Mouse (Mus musculus): ENCODE results near the gene Mast4. TPM values are rescaled to one million over a fixed set of nuclear protein-coding genes. Genes with fewer than 3 reads are reported as not detected.

The Mast4 gene
- polyA plus RNA-seq, 1 experiment: 0.04 TPM

DNA sequence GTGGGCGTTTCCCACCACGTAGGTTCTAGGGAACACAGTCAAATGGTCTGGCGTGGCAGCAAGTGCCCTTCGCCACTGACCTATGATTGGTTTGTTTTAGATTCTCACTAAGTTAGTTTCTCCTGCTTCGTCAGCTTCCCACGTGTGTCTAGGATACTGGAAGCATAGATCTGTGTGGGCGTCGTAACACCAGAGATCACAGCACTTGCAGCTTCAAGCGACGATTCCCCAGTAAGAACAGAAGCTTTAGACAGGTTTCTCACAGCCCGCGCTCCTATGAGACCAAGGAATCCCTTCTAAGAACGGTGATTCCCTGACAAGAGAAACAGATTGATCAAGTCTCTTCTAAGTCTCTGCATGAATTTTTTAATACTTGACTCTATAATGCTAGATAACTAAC, 39.9 kb downstream of the Mast4 start:
- H3K27me3 ChIP-seq (ENCODE audit: control insufficient read depth): no peaks in the 10 kb centered on the region
- TF ChIP-seq TAL1 (IDR thresholded peaks at IDR 0.05; ENCODE audit: low read length) (no peak), GATA1 (IDR thresholded peaks at IDR 0.05; ENCODE audit: low read length) (no peak)
- peaks cover 5% of the 10 kb centered on the region; the same call in 1 of the 2 replicates for H3K9me3 ChIP-seq (ENCODE audit: control insufficient read depth, low read length)
- no peaks in the 10 kb centered on the region for H3K4me1 ChIP-seq (ENCODE audit: control insufficient read depth)
- no peak overlapping the region for H3K4me3 ChIP-seq (replicated peaks)
- H3K36me3 ChIP-seq (ENCODE audit: control insufficient read depth): no peaks in the 10 kb centered on the region

DNA sequence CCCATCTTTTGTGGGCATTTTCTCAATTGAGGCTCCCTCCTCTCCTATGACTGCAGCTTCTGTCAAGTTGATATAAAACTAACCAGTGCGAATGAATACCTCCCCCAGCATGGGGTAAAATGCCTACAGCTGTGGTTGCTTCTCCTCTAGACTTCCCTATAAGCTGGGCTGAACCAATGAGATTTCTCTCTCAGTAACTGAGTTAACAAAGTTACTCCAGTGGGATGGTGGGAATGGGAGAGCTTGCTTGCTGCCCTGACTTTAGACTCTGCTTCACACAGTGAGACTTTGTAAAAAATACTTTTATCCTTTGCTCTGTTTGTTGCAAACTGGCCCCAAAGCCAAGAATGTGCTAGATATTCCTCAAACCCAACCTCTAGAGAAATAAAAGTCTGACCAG, 41.2 kb downstream of the Mast4 start:
- no peaks in the 10 kb centered on the region for H3K4me1 ChIP-seq (ENCODE audit: control insufficient read depth)
- H3K27me3 ChIP-seq (ENCODE audit: control insufficient read depth): no peaks in the 10 kb centered on the region
- H3K36me3 ChIP-seq (ENCODE audit: control insufficient read depth): no peaks in the 10 kb centered on the region
- no peak overlapping the region for H3K4me3 ChIP-seq (replicated peaks)
- TF ChIP-seq GATA1 (IDR thresholded peaks at IDR 0.05; ENCODE audit: low read length) (no peak), TAL1 (IDR thresholded peaks at IDR 0.05; ENCODE audit: low read length) (no peak)
- H3K9me3 ChIP-seq (ENCODE audit: control insufficient read depth, low read length): peaks cover 5% of the 10 kb centered on the region; the same call in 1 of the 2 replicates

DNA sequence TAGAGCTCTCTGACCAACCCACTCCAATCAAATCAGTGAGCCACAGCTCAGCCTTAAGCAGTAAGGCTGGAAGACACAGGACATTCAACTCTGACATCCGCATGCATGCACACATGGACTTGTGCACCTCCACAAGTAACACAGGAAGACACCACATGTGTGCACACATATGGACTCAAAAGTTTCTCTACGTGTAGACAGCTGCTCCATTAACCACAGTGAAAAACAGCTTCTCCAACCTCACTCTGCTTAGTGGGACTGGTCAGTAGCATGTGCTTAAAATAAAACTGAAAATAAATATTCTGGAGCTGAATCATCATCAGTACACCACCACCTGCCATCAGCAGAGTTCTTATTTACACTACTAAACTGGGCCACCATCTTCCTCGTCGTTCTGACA, 43.2 kb downstream of the Mast4 start:
- Histone ChIP-seq H3K4me1 (ENCODE audit: control insufficient read depth) (no peaks in the 10 kb centered on the region), H3K4me3 (replicated peaks) (no peak overlapping the region), H3K36me3 (ENCODE audit: control insufficient read depth) (no peaks in the 10 kb centered on the region), H3K27me3 (ENCODE audit: control insufficient read depth) (no peaks in the 10 kb centered on the region), H3K9me3 (ENCODE audit: control insufficient read depth, low read length) (peaks cover 5% of the 10 kb centered on the region; the same call in 1 of the 2 replicates)
- no peak for TF ChIP-seq TAL1 (IDR thresholded peaks at IDR 0.05; ENCODE audit: low read length)
- TF ChIP-seq GATA1 (IDR thresholded peaks at IDR 0.05; ENCODE audit: low read length): no peak

GRCm38 (mm10) chr13:103285821-103286220, 48.5 kb downstream of the Mast4 start:
- Histone ChIP-seq H3K27me3 (ENCODE audit: control insufficient read depth) (no peaks in the 10 kb centered on the region), H3K9me3 (ENCODE audit: control insufficient read depth, low read length) (peaks cover 2% of the 10 kb centered on the region), H3K36me3 (ENCODE audit: control insufficient read depth) (no peaks in the 10 kb centered on the region), H3K4me3 (replicated peaks) (no peak overlapping the region), H3K4me1 (ENCODE audit: control insufficient read depth) (no peaks in the 10 kb centered on the region)
- TF ChIP-seq TAL1 (IDR thresholded peaks at IDR 0.05; ENCODE audit: low read length) (no peak), GATA1 (IDR thresholded peaks at IDR 0.05; ENCODE audit: low read length) (no peak)

- TF ChIP-seq TAL1 (IDR thresholded peaks at IDR 0.05; ENCODE audit: low read length) (no peak), GATA1 (IDR thresholded peaks at IDR 0.05; ENCODE audit: low read length) (no peak)
- Histone ChIP-seq H3K4me3 (replicated peaks) (no peak overlapping the region), H3K36me3 (ENCODE audit: control insufficient read depth) (no peaks in the 10 kb centered on the region)
Observed at GRCm38 (mm10) chr13:103285036-103285435, 49.3 kb downstream of the Mast4 start.

DNA sequence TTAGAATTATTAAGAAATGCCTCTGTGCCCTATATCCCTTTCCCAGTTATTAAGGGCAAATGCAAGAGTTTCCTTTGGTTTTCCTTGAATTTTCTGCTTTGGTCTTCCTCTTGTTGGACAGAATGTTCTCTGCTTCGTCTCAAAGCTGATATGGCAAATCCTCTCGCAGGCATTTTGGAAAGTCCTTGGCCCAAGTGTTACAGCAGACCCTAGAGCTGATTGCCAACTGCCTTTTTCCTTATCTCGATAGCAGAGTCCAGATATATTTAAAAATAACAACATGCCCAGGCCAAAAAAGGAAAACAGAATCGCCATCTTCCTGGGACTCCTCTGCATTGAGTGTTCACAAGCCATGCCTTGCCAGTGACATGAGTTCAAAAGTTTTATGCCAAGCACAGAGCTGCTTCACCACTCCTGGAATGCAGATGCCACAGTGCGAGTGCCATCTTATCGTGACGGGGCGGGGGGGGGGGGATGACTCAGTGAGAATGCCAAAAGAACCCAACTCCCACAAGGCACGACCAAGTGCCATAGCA, 63.4 kb downstream of the Mast4 start:
- Histone ChIP-seq H3K9me3 (ENCODE audit: control insufficient read depth, low read length) (no peaks in the 10 kb centered on the region; the same call in 1 of the 2 replicates), H3K36me3 (ENCODE audit: control insufficient read depth) (no peaks in the 10 kb centered on the region), H3K27me3 (ENCODE audit: control insufficient read depth) (no peaks in the 10 kb centered on the region), H3K4me3 (replicated peaks) (no peak overlapping the region), H3K4me1 (ENCODE audit: control insufficient read depth) (no peaks in the 10 kb centered on the region)
- TF ChIP-seq TAL1 (IDR thresholded peaks at IDR 0.05; ENCODE audit: low read length) (no peak), GATA1 (IDR thresholded peaks at IDR 0.05; ENCODE audit: low read length) (no peak)

More at GRCm38 (mm10) chr13:103285036-103285435, 49.3 kb downstream of the Mast4 start:
- peaks cover 2% of the 10 kb centered on the region for H3K9me3 ChIP-seq (ENCODE audit: control insufficient read depth, low read length)
- no peaks in the 10 kb centered on the region for H3K4me1 ChIP-seq (ENCODE audit: control insufficient read depth)
- H3K27me3 ChIP-seq (ENCODE audit: control insufficient read depth): no peaks in the 10 kb centered on the region

DNA sequence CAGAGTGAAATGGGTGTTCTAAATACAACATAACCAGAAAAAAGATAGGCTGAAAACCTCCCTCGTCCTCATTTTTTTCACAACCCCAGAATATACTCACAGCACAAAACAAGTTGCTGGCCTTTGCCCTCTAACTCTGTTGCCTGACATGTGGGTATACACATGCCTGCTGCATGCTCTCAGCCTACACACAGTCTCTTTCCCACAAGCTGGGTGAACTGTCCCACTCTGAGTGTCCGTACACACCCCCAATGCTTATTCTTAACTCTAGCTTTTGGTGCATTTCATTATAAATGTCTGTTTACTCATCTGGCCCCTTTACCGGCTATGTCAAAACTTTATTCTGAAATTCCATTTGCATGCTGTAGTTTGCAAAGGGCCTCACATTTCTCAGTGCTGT, 71.6 kb downstream of the Mast4 start:
- Histone ChIP-seq H3K4me1 (ENCODE audit: control insufficient read depth) (no peaks in the 10 kb centered on the region), H3K27me3 (ENCODE audit: control insufficient read depth) (no peaks in the 10 kb centered on the region)

DNA sequence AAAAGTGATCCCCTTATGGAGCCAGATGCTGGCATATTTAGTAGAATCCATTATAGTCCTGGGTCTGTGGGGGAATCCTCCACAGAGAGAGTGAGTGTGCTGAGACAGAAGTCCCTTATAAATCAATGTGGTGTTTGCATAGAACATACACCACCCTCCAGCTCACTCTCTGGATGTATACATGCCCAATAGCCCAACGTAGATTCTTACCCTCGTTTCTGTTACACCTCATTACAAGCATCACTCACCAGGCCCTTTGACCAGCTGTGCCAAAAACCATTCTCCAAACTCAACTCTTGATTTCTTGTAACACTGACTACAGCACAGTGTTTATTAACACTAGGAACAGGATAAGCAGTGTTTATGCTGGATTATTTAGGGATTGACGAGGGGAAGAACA, 72.2 kb downstream of the Mast4 start:
- Histone ChIP-seq H3K4me3 (replicated peaks) (no peak overlapping the region), H3K9me3 (ENCODE audit: control insufficient read depth, low read length) (no peaks in the 10 kb centered on the region), H3K36me3 (ENCODE audit: control insufficient read depth) (no peaks in the 10 kb centered on the region), H3K27me3 (ENCODE audit: control insufficient read depth) (no peaks in the 10 kb centered on the region), H3K4me1 (ENCODE audit: control insufficient read depth) (no peaks in the 10 kb centered on the region)
- TF ChIP-seq TAL1 (IDR thresholded peaks at IDR 0.05; ENCODE audit: low read length) (no peak), GATA1 (IDR thresholded peaks at IDR 0.05; ENCODE audit: low read length) (no peak)

More for the DNA sequence above, 71.6 kb downstream of the Mast4 start:
- no peak overlapping the region for H3K4me3 ChIP-seq (replicated peaks)
- TF ChIP-seq TAL1 (IDR thresholded peaks at IDR 0.05; ENCODE audit: low read length) (no peak), GATA1 (IDR thresholded peaks at IDR 0.05; ENCODE audit: low read length) (no peak)
- H3K9me3 ChIP-seq (ENCODE audit: control insufficient read depth, low read length): no peaks in the 10 kb centered on the region
- no peaks in the 10 kb centered on the region for H3K36me3 ChIP-seq (ENCODE audit: control insufficient read depth)

GRCm38 (mm10) chr13:103260414-103260813, 73.9 kb downstream of the Mast4 start:
- Histone ChIP-seq H3K27me3 (ENCODE audit: control insufficient read depth) (no peaks in the 10 kb centered on the region), H3K36me3 (ENCODE audit: control insufficient read depth) (no peaks in the 10 kb centered on the region), H3K4me3 (replicated peaks) (no peak overlapping the region), H3K4me1 (ENCODE audit: control insufficient read depth) (no peaks in the 10 kb centered on the region), H3K9me3 (ENCODE audit: control insufficient read depth, low read length) (no peaks in the 10 kb centered on the region)
- TF ChIP-seq TAL1 (IDR thresholded peaks at IDR 0.05; ENCODE audit: low read length): no peak
- TF ChIP-seq GATA1 (IDR thresholded peaks at IDR 0.05; ENCODE audit: low read length): no peak

GRCm38 (mm10) chr13:103258106-103258505, 76.2 kb downstream of the Mast4 start:
- H3K4me1 ChIP-seq (ENCODE audit: control insufficient read depth): no peaks in the 10 kb centered on the region
- H3K36me3 ChIP-seq (ENCODE audit: control insufficient read depth): no peaks in the 10 kb centered on the region
- no peaks in the 10 kb centered on the region for H3K9me3 ChIP-seq (ENCODE audit: control insufficient read depth, low read length)
- no peaks in the 10 kb centered on the region for H3K27me3 ChIP-seq (ENCODE audit: control insufficient read depth)
- TF ChIP-seq GATA1 (IDR thresholded peaks at IDR 0.05; ENCODE audit: low read length) (no peak), TAL1 (IDR thresholded peaks at IDR 0.05; ENCODE audit: low read length) (no peak)
- no peak overlapping the region for H3K4me3 ChIP-seq (replicated peaks)

Measured in erythroblast, embryonic 14.5 days (primary cell).